Mouse (Mus musculus): ENCODE data around the gene Qser1. TPM values are rescaled to one million over a fixed set of nuclear protein-coding genes. Genes with fewer than 3 reads are reported as not detected.

The Qser1 gene
- total RNA-seq, 2 experiments from 2014 or later = 26.5 to 28.1 TPM

GRCm38 (mm10) chr2:104736241-104736640, 80.3 kb downstream of the Qser1 start:
- no peak for DNase-seq

- no peak for DNase-seq
These were observed 83.9 kb downstream of the Qser1 start for GRCm38 (mm10) chr2:104732562-104733256.

- peak in 1 of 2 experiments; percentile 52 for DNase-seq
These were observed 84.5 kb downstream of the Qser1 start for GRCm38 (mm10) chr2:104732033-104732444.

GRCm38 (mm10) chr2:104727369-104727768, 89.2 kb downstream of the Qser1 start:
- no peak for DNase-seq

GRCm38 (mm10) chr2:104722021-104722420, 94.5 kb downstream of the Qser1 start:
- DNase-seq = no peak

GRCm38 (mm10) chr2:104717827-104718226, 98.7 kb downstream of the Qser1 start:
- DNase-seq = no peak

GRCm38 (mm10) chr2:104717231-104717735, 99.3 kb downstream of the Qser1 start:
- peak in 1 of 2 experiments; percentile 33 for DNase-seq

- DNase-seq = no peak
These were observed 100.3 kb downstream of the Qser1 start, which contains the start of gene Pin1rt1 for GRCm38 (mm10) chr2:104716279-104716678. Pin1rt1 (minus strand) TSS chr2:104716379.

- DNase-seq = no peak
These were observed 102.3 kb downstream of the Qser1 start for GRCm38 (mm10) chr2:104714254-104714691.

- no peak for DNase-seq
These were observed 104.1 kb downstream of the Qser1 start for GRCm38 (mm10) chr2:104712486-104712809.

- peak; percentile 62 to 82 for DNase-seq
These were observed 104.7 kb downstream of the Qser1 start, which contains the start of gene Tcp11l1 for GRCm38 (mm10) chr2:104711585-104712485. Tcp11l1 (minus strand) TSS chr2:104712169.

GRCm38 (mm10) chr2:104710670-104711370, 105.7 kb downstream of the Qser1 start:
- DNase-seq = no peak

- no peak for DNase-seq
These were observed 106.7 kb downstream of the Qser1 start for GRCm38 (mm10) chr2:104709786-104710337.

Other genes starting within 250 kb of the Qser1 start
- gene Cstf3, start 226.2 kb downstream of the Qser1 start, total RNA-seq (2021) = 10 to 100 TPM; 11.5 to 12.9 TPM
- 1 to 10 TPM; 6.8 to 7.2 TPM for gene Tcp11l1, start 104.6 kb downstream of the Qser1 start, total RNA-seq (2021)
- gene Pin1rt1, start 100.4 kb downstream of the Qser1 start, total RNA-seq (2021) = not detected
- 1 to 10 TPM; 1.6 to 1.8 TPM for gene Depdc7, start 73.9 kb downstream of the Qser1 start, total RNA-seq (2021)
- under 1 TPM; 0.69 to 0.72 TPM for gene Prrg4, start 33.1 kb upstream of the Qser1 start, total RNA-seq (2021)
- gene Ccdc73, start 51.0 kb upstream of the Qser1 start, total RNA-seq (2021) = 1 to 10 TPM; 3.1 to 4.4 TPM
- 100 to 1,000 TPM; 139 to 145 TPM for gene Eif3m, start 200.3 kb upstream of the Qser1 start, total RNA-seq (2021)

Measured in heart, adult 18-20 months (tissue).